Mouse (Mus musculus): ENCODE measurements around the gene Rora. TPM values are rescaled to one million over a fixed set of nuclear protein-coding genes. Genes with fewer than 3 reads are reported as not detected.
A peak's percentile ranks its signal among the peaks of the same experiment; 100 is the strongest.

Rora gene
- polyA plus RNA-seq, 1 experiment from 2014 or later = 23.2 TPM

DNA sequence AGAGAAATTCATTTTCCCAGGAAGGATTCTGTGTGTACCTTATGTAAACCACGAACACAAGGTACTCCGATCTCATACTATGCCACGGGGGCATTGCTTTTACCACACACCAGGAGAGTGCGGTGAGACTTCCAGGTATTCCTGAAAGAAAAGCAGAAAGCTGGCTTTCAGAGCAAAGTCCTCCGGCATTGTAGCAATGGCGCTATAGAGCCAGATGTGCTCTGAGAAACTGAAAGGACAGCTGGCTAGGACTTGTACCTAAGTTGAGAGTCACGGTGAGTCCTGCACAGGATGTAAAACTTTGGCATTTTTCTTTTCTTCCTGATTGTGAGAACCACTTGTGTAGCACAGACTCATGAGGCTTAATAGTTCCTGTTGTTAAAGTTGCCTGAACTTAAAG lies 728.2 kb downstream of the Rora start:
- Histone ChIP-seq H3K4me1 (ENCODE audit: control insufficient read depth, insufficient read depth, low read length) (no peaks in the 10 kb centered on the region), H3K27ac (ENCODE audit: low read depth, low read length) (no peak overlapping the region), H3K36me3 (ENCODE audit: control insufficient read depth, insufficient read depth, low read length) (no peaks in the 10 kb centered on the region), H3K27me3 (ENCODE audit: control insufficient read depth, insufficient read depth, low read length) (no peaks in the 10 kb centered on the region), H3K4me3 (ENCODE audit: low read depth, low read length) (no peak overlapping the region), H3K4me2 (ENCODE audit: low read depth, low read length) (no peak overlapping the region), H3K9ac (replicated peaks; ENCODE audit: low read depth, low read length) (no peak overlapping the region), H3K9me3 (ENCODE audit: control insufficient read depth, low read length) (no peaks in the 10 kb centered on the region)
- no peak for ATAC-seq (ENCODE audit: low read depth)
- 72% methylated on average over 7 of the region's 7 CpGs for WGBS

DNA sequence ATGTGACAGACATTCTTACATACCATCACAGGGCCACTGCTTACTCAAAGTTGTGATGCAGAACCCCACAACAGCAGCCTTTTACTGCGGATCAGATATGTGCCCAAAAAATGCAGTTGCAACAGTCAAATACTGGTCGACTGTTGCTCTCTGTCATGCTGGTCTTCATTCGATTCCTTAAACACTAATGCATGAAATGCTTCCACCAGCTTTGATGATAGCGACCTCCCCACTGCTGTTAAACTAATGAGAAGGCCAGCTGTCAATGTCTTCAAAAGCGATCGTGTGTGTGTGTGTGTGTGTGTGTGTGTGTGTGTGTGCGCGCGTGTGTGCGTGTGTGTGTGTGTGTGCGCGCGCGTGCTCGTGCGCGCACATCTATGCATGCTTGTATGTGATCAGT lies 730.9 kb downstream of the Rora start:
- Histone ChIP-seq H3K36me3 (ENCODE audit: control insufficient read depth, insufficient read depth, low read length) (no peaks in the 10 kb centered on the region), H3K9ac (replicated peaks; ENCODE audit: low read depth, low read length) (no peak overlapping the region), H3K4me1 (ENCODE audit: control insufficient read depth, insufficient read depth, low read length) (no peaks in the 10 kb centered on the region), H3K27me3 (ENCODE audit: control insufficient read depth, insufficient read depth, low read length) (no peaks in the 10 kb centered on the region), H3K4me2 (ENCODE audit: low read depth, low read length) (no peak overlapping the region), H3K27ac (ENCODE audit: low read depth, low read length) (no peak overlapping the region), H3K4me3 (ENCODE audit: low read depth, low read length) (no peak overlapping the region), H3K9me3 (ENCODE audit: control insufficient read depth, low read length) (no peaks in the 10 kb centered on the region)
- 88% methylated on average over 17 of the region's 17 CpGs for WGBS
- ATAC-seq (ENCODE audit: low read depth) = no peak

GRCm38 (mm10) chr9:69384905-69385304 lies 731.3 kb downstream of the Rora start:
- Histone ChIP-seq H3K4me1 (ENCODE audit: control insufficient read depth, insufficient read depth, low read length) (no peaks in the 10 kb centered on the region), H3K4me3 (ENCODE audit: low read depth, low read length) (no peak overlapping the region), H3K9ac (replicated peaks; ENCODE audit: low read depth, low read length) (no peak overlapping the region), H3K36me3 (ENCODE audit: control insufficient read depth, insufficient read depth, low read length) (no peaks in the 10 kb centered on the region), H3K4me2 (ENCODE audit: low read depth, low read length) (no peak overlapping the region), H3K27ac (ENCODE audit: low read depth, low read length) (no peak overlapping the region), H3K27me3 (ENCODE audit: control insufficient read depth, insufficient read depth, low read length) (no peaks in the 10 kb centered on the region), H3K9me3 (ENCODE audit: control insufficient read depth, low read length) (no peaks in the 10 kb centered on the region)
- 71% methylated on average over 1 of the region's 1 CpGs for WGBS
- no peak for ATAC-seq (ENCODE audit: low read depth)

DNA sequence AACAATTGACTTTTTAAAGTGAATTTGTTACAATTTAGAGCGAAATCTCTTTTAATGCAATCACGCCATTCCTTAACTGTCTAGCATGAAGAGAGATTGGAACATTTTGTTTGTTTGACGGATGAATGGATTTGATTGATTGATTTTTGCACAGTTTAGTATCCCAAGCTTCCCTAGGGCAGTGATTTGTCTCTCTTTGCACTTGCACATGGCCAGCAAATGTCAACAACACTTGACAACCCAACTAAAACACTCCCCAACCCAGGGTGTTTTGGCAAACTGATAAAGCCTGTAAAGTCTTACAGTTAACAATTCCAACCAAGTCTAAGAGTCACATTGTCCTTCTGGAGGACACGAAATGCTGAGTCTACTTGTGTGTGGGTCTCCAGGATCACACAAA lies 733.7 kb downstream of the Rora start:
- Histone ChIP-seq H3K4me1 (ENCODE audit: control insufficient read depth, insufficient read depth, low read length) (no peaks in the 10 kb centered on the region), H3K27ac (ENCODE audit: low read depth, low read length) (no peak overlapping the region), H3K4me3 (ENCODE audit: low read depth, low read length) (no peak overlapping the region), H3K9me3 (ENCODE audit: control insufficient read depth, low read length) (no peaks in the 10 kb centered on the region), H3K27me3 (ENCODE audit: control insufficient read depth, insufficient read depth, low read length) (no peaks in the 10 kb centered on the region), H3K4me2 (ENCODE audit: low read depth, low read length) (no peak overlapping the region), H3K36me3 (ENCODE audit: control insufficient read depth, insufficient read depth, low read length) (no peaks in the 10 kb centered on the region), H3K9ac (replicated peaks; ENCODE audit: low read depth, low read length) (no peak overlapping the region)
- no peak for ATAC-seq (ENCODE audit: low read depth)
- WGBS = 91% methylated on average over 4 of the region's 4 CpGs

- no peaks in the 10 kb centered on the region for H3K4me1 ChIP-seq (ENCODE audit: control insufficient read depth, insufficient read depth, low read length)
- H3K9ac ChIP-seq (replicated peaks; ENCODE audit: low read depth, low read length) = no peak overlapping the region
- no peak overlapping the region for H3K27ac ChIP-seq (ENCODE audit: low read depth, low read length)
- no peak overlapping the region for H3K4me2 ChIP-seq (ENCODE audit: low read depth, low read length)
- no peak for ATAC-seq (ENCODE audit: low read depth)
- H3K27me3 ChIP-seq (ENCODE audit: control insufficient read depth, insufficient read depth, low read length) = no peaks in the 10 kb centered on the region
- H3K4me3 ChIP-seq (ENCODE audit: low read depth, low read length) = no peak overlapping the region
- H3K9me3 ChIP-seq (ENCODE audit: control insufficient read depth, low read length) = no peaks in the 10 kb centered on the region
- WGBS = 72% methylated on average over 4 of the region's 4 CpGs
- H3K36me3 ChIP-seq (ENCODE audit: control insufficient read depth, insufficient read depth, low read length) = no peaks in the 10 kb centered on the region
These were observed 737.0 kb downstream of the Rora start for GRCm38 (mm10) chr9:69390631-69391030.

- Histone ChIP-seq H3K27ac (ENCODE audit: low read depth, low read length) (no peak overlapping the region), H3K27me3 (ENCODE audit: control insufficient read depth, insufficient read depth, low read length) (no peaks in the 10 kb centered on the region), H3K4me2 (ENCODE audit: low read depth, low read length) (no peak overlapping the region), H3K9me3 (ENCODE audit: control insufficient read depth, low read length) (no peaks in the 10 kb centered on the region), H3K4me3 (ENCODE audit: low read depth, low read length) (no peak overlapping the region), H3K9ac (replicated peaks; ENCODE audit: low read depth, low read length) (no peak overlapping the region), H3K36me3 (ENCODE audit: control insufficient read depth, insufficient read depth, low read length) (no peaks in the 10 kb centered on the region), H3K4me1 (ENCODE audit: control insufficient read depth, insufficient read depth, low read length) (peaks cover 6% of the 10 kb centered on the region; the same call in 1 of the 2 replicates)
- no peak for ATAC-seq (ENCODE audit: low read depth)
- WGBS = 89% methylated on average over 5 of the region's 5 CpGs
These were observed 740.6 kb downstream of the Rora start for GRCm38 (mm10) chr9:69394234-69394633.

DNA sequence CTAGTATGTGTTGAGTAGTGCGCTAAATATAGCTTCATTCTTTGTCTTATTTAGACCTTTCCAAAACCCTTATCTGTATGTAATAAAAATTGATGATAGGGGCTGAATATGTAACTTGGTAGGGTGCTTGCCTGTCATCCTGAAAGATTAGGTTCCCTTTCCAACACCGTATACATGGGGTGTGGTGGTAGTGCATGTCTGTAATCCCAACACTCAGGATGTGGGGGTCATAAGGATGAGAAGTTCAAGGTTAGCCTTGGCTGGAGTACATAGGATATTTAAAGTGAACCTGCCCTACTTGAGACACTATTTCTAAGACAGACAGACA lies 743.8 kb downstream of the Rora start:
- peak; percentile 54; the same call in 1 of the 2 replicates for ATAC-seq (ENCODE audit: low read depth)
- Histone ChIP-seq H3K4me2 (ENCODE audit: low read depth, low read length) (peak overlapping the region; percentile 63), H3K4me3 (ENCODE audit: low read depth, low read length) (peak overlapping the region; percentile 53), H3K9ac (replicated peaks; ENCODE audit: low read depth, low read length) (peak overlapping the region; percentile 78), H3K36me3 (ENCODE audit: control insufficient read depth, insufficient read depth, low read length) (no peaks in the 10 kb centered on the region), H3K27ac (ENCODE audit: low read depth, low read length) (peak overlapping the region; percentile 85), H3K9me3 (ENCODE audit: control insufficient read depth, low read length) (no peaks in the 10 kb centered on the region), H3K4me1 (ENCODE audit: control insufficient read depth, insufficient read depth, low read length) (peaks cover 6% of the 10 kb centered on the region; the same call in 1 of the 2 replicates), H3K27me3 (ENCODE audit: control insufficient read depth, insufficient read depth, low read length) (no peaks in the 10 kb centered on the region)
- 62% methylated on average over 2 of the region's 2 CpGs for WGBS

DNA sequence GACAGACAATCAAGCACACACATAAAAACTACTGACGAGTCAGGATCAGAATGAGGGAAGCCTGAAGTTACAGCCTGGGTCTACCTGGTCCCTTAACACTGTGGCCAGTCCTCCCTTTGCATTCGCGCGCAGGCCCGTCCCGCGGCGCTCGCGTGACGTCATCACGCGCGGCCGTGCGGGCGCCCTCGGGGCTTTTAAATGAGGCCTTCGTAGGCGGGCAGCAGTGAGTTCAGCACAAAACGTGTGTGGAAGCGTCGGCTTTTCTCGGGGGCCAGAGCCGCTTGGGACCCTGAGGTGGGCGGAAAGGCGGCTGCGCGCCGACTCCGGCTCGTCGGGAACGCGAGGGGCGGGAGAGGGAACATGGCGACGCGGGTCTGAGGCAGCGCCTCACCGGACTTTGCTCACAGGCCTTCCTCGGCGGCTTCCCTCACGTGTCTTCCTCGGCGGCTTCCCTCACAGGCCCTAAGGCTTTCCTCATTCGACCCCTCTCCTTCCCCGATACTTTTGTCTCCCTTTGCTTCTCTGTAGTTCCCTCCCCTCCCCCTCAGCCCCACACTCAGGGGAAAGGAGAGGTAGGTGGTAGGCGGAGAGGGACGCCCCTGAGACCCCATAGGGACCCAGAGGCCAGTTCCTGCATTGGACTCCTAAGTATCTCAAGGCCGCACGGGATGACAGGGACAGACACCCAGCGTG lies 744.3 kb downstream of the Rora start, which contains the start of gene Ice2:
Ice2 (plus strand) TSS at position 147 of the 693 bp plus-strand sequence.
- no peaks in the 10 kb centered on the region for H3K36me3 ChIP-seq (ENCODE audit: control insufficient read depth, insufficient read depth, low read length)
- peak within 1 kb of the TSS; percentile 63 for H3K4me2 ChIP-seq (ENCODE audit: low read depth, low read length)
- peak within 1 kb of the TSS; percentile 85 for H3K27ac ChIP-seq (ENCODE audit: low read depth, low read length)
- H3K9ac ChIP-seq (replicated peaks; ENCODE audit: low read depth, low read length) = peak within 1 kb of the TSS; percentile 78
- WGBS = under 1% methylated on average over 41 of the region's 53 CpGs
- H3K27me3 ChIP-seq (ENCODE audit: control insufficient read depth, insufficient read depth, low read length) = no peaks in the 10 kb centered on the region
- H3K9me3 ChIP-seq (ENCODE audit: control insufficient read depth, low read length) = no peaks in the 10 kb centered on the region
- peak within 1 kb of the TSS; percentile 53 for H3K4me3 ChIP-seq (ENCODE audit: low read depth, low read length)
- peaks cover 6% of the 10 kb centered on the region; the same call in 1 of the 2 replicates for H3K4me1 ChIP-seq (ENCODE audit: control insufficient read depth, insufficient read depth, low read length)
- peak; percentile 97 for ATAC-seq (ENCODE audit: low read depth)

GRCm38 (mm10) chr9:69398453-69398850 lies 744.9 kb downstream of the Rora start:
- H3K4me2 ChIP-seq (ENCODE audit: low read depth, low read length) = peak overlapping the region; percentile 63
- WGBS = 18% methylated on average over 10 of the region's 10 CpGs
- H3K4me3 ChIP-seq (ENCODE audit: low read depth, low read length) = peak overlapping the region; percentile 53
- no peaks in the 10 kb centered on the region for H3K9me3 ChIP-seq (ENCODE audit: control insufficient read depth, low read length)
- ATAC-seq (ENCODE audit: low read depth) = no peak
- H3K9ac ChIP-seq (replicated peaks; ENCODE audit: low read depth, low read length) = peak overlapping the region; percentile 78
- no peaks in the 10 kb centered on the region for H3K27me3 ChIP-seq (ENCODE audit: control insufficient read depth, insufficient read depth, low read length)
- H3K4me1 ChIP-seq (ENCODE audit: control insufficient read depth, insufficient read depth, low read length) = peaks cover 6% of the 10 kb centered on the region; the same call in 1 of the 2 replicates
- no peaks in the 10 kb centered on the region for H3K36me3 ChIP-seq (ENCODE audit: control insufficient read depth, insufficient read depth, low read length)
- H3K27ac ChIP-seq (ENCODE audit: low read depth, low read length) = peak overlapping the region; percentile 4; the same call in 1 of the 2 replicates

All from neural tube, embryonic 14.5 days (tissue).